Mouse (Mus musculus) limb, embryonic 15.5 days (tissue): ENCODE measurements around the gene Grin2b. TPM values are rescaled to one million over a fixed set of nuclear protein-coding genes. Genes with fewer than 3 reads are reported as not detected.

Experiments used
- ATAC-seq: fragments of 200-750 bp; cut with Nextera tagmentation; 2 replicates; pipeline ENCODE4 v1.8.0; 2017; ENCODE audit warnings: low read depth, moderate TSS enrichment; ENCODE audit not compliant: insufficient number of reproducible peaks, low FRiP score, low TSS enrichment
- H3K27ac ChIP-seq: fragments of 300-500 bp; sonication (generic); 2 replicates; pipeline ENCODE4 v1.5.1; 2015; ENCODE audit warnings: moderate library complexity, mild to moderate bottlenecking, inconsistent platforms
- H3K27me3 ChIP-seq: fragments of 300-500 bp; sonication (generic); 2 replicates; pipeline ENCODE4 v1.6.1; 2015; ENCODE audit warnings: inconsistent platforms
- H3K36me3 ChIP-seq: fragments of 300-500 bp; sonication (generic); 2 replicates; pipeline ENCODE4 v1.6.1; 2015; ENCODE audit warnings: inconsistent platforms
- H3K4me1 ChIP-seq: fragments of 300-500 bp; sonication (generic); 2 replicates; pipeline ENCODE4 v1.6.1; 2015; ENCODE audit warnings: inconsistent platforms
- H3K4me2 ChIP-seq: fragments of 300-500 bp; sonication (generic); 2 replicates; pipeline ENCODE4 v1.6.1; 2015; ENCODE audit warnings: mild to moderate bottlenecking, inconsistent platforms
- H3K4me3 ChIP-seq: fragments of 300-500 bp; sonication (generic); 2 replicates; pipeline ENCODE4 v1.5.1; 2015; ENCODE audit warnings: mild to moderate bottlenecking, inconsistent platforms
- H3K9ac ChIP-seq: fragments of 300-500 bp; sonication (generic); 2 replicates; pipeline ENCODE4 v1.6.1; 2015; ENCODE audit warnings: inconsistent platforms
- H3K9me3 ChIP-seq: fragments of 300-500 bp; sonication (generic); 2 replicates; pipeline ENCODE4 v1.6.1; 2016; ENCODE audit warnings: inconsistent platforms
- WGBS: fragments of 180-500 bp; shearing (Covaris S2); methylation state at CpG from one replicate; pipeline ENCODE4 v1.1.7; 2015; 5-methylcytosine and 5-hydroxymethylcytosine counted together
- polyA plus RNA-seq: library from polyadenylated mRNA; unstranded; fragments of >200 nt; fragmentation: Nextera tagmentation; extraction: Ambion mirVana; gene quantifications from 2 replicates; pipeline ENCODE4 v1.2.1, GENCODE M21; 2015

The Grin2b gene
- polyA plus RNA-seq, 1 experiment from 2014 or later: 3.2 TPM

- Histone ChIP-seq H3K27me3 (no peaks in the 10 kb centered on the region), H3K4me1 (no peaks in the 10 kb centered on the region), H3K9ac (no peak overlapping the region), H3K4me3 (no peak overlapping the region), H3K27ac (no peak overlapping the region), H3K36me3 (no peaks in the 10 kb centered on the region), H3K4me2 (no peak overlapping the region), H3K9me3 (no peaks in the 10 kb centered on the region)
- 63% methylated on average over 8 of the region's 8 CpGs for WGBS
- ATAC-seq: no peak
These were observed 297.1 kb downstream of the Grin2b start for GRCm38 (mm10) chr6:135876163-135876726.

DNA sequence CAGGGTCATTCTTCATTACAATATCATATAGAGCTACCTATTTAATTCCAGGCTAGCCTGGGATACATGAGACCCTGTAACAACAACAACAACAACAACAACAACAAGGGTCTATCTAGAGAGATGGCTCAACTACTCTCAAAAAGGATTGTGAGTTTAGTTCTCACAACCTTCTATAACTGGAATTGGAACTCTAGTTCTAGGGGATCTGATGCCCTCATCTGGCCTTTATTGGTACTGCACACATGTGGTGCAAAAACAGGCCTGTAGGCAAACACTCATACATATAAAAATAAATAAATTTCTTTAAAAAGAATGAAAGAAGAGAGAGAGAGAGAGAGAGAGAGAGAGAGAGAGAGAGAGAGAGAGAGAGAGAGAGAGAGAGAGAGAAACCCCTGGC is 298.7 kb downstream of the Grin2b start:
- Histone ChIP-seq H3K27ac (no peak overlapping the region), H3K4me1 (no peaks in the 10 kb centered on the region), H3K9me3 (no peaks in the 10 kb centered on the region), H3K9ac (no peak overlapping the region), H3K4me3 (no peak overlapping the region), H3K27me3 (no peaks in the 10 kb centered on the region), H3K36me3 (no peaks in the 10 kb centered on the region), H3K4me2 (no peak overlapping the region)
- no peak for ATAC-seq

DNA sequence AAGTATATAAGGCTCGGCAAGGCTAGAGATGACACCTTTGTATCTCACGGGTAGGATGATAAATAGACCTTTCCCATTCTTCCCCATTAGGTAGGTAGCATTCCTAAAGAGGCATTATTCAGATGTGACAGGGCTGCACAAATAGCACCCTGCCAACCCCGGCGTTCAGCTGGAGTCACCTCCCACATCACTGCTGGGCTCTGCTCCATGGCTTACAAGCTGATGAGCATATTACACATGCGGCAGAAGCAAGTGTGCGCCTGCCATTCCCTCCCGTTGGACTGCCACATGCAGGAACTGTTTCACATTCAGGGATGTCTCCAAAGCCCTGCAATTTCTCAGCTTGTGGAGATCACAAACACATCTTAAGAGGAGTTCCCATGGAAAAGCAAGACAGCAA is 307.5 kb downstream of the Grin2b start:
- Histone ChIP-seq H3K27ac (no peak overlapping the region), H3K4me2 (no peak overlapping the region), H3K9ac (no peak overlapping the region), H3K9me3 (no peaks in the 10 kb centered on the region), H3K4me3 (no peak overlapping the region), H3K36me3 (no peaks in the 10 kb centered on the region), H3K4me1 (no peaks in the 10 kb centered on the region), H3K27me3 (no peaks in the 10 kb centered on the region)
- ATAC-seq: no peak
- WGBS: 63% methylated on average over 7 of the region's 7 CpGs

- ATAC-seq: no peak
- no peak overlapping the region for H3K27ac ChIP-seq
- no peaks in the 10 kb centered on the region for H3K36me3 ChIP-seq
- no peak overlapping the region for H3K4me2 ChIP-seq
- H3K27me3 ChIP-seq: no peaks in the 10 kb centered on the region
- H3K9me3 ChIP-seq: no peaks in the 10 kb centered on the region
- no peak overlapping the region for H3K9ac ChIP-seq
- no peak overlapping the region for H3K4me3 ChIP-seq
- no peaks in the 10 kb centered on the region for H3K4me1 ChIP-seq
- WGBS: 76% methylated on average over 5 of the region's 5 CpGs
These were observed 309.3 kb downstream of the Grin2b start for GRCm38 (mm10) chr6:135863965-135864364.

GRCm38 (mm10) chr6:135859502-135859901 is 313.8 kb downstream of the Grin2b start:
- 64% methylated on average over 8 of the region's 8 CpGs for WGBS
- Histone ChIP-seq H3K4me2 (no peak overlapping the region), H3K9ac (no peak overlapping the region)

GRCm38 (mm10) chr6:135854173-135854591 is 319.1 kb downstream of the Grin2b start:
- H3K27ac ChIP-seq: no peak overlapping the region
- no peaks in the 10 kb centered on the region for H3K9me3 ChIP-seq
- WGBS: 36% methylated on average over 8 of the region's 8 CpGs
- H3K4me1 ChIP-seq: peaks cover 10% of the 10 kb centered on the region
- H3K36me3 ChIP-seq: no peaks in the 10 kb centered on the region
- no peak overlapping the region for H3K4me3 ChIP-seq
- H3K9ac ChIP-seq: no peak overlapping the region
- no peak overlapping the region for H3K4me2 ChIP-seq
- 0 out of 2 replicates have a peak, but pooled peaks cover 3% of the 10 kb centered on the region for H3K27me3 ChIP-seq
- ATAC-seq: no peak

More at GRCm38 (mm10) chr6:135859502-135859901, 313.8 kb downstream of the Grin2b start:
- Histone ChIP-seq H3K4me1 (peaks cover 7% of the 10 kb centered on the region), H3K9me3 (no peaks in the 10 kb centered on the region), H3K27me3 (0 out of 2 replicates have a peak, but pooled peaks cover 3% of the 10 kb centered on the region), H3K36me3 (no peaks in the 10 kb centered on the region), H3K4me3 (no peak overlapping the region), H3K27ac (no peak overlapping the region)
- no peak for ATAC-seq

- no peak overlapping the region for H3K9ac ChIP-seq
These were observed 329.6 kb downstream of the Grin2b start for GRCm38 (mm10) chr6:135843755-135844154.

DNA sequence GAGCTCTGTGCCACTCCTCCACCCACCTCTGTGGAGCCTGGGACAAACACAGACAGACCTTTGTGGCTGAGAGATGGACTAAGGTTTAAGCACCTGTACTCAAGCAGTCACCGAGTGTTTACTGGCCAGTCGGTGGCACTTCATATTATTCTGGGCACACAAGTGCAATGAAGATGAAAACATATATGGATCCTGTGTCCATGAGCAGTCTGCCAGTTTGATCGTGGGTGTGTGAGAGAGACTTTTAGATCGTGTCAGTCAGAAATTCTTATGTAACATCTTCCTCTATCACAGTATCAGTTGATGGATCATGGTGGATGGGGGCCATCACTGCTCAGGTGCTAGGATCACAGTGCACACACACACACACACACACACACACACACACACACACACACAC is 337.0 kb downstream of the Grin2b start:
- no peak overlapping the region for H3K4me3 ChIP-seq
- no peaks in the 10 kb centered on the region for H3K4me1 ChIP-seq
- H3K36me3 ChIP-seq: no peaks in the 10 kb centered on the region
- no peak overlapping the region for H3K4me2 ChIP-seq
- 81% methylated on average over 4 of the region's 4 CpGs for WGBS
- no peaks in the 10 kb centered on the region for H3K27me3 ChIP-seq
- H3K27ac ChIP-seq: no peak overlapping the region
- no peak overlapping the region for H3K9ac ChIP-seq
- ATAC-seq: no peak
- no peaks in the 10 kb centered on the region for H3K9me3 ChIP-seq

More at GRCm38 (mm10) chr6:135843755-135844154, 329.6 kb downstream of the Grin2b start:
- H3K4me1 ChIP-seq: no peaks in the 10 kb centered on the region
- no peak overlapping the region for H3K27ac ChIP-seq
- no peak overlapping the region for H3K4me2 ChIP-seq
- no peaks in the 10 kb centered on the region for H3K36me3 ChIP-seq
- no peaks in the 10 kb centered on the region for H3K27me3 ChIP-seq
- no peak overlapping the region for H3K4me3 ChIP-seq
- no peak for ATAC-seq
- WGBS: 81% methylated on average over 3 of the region's 3 CpGs
- H3K9me3 ChIP-seq: no peaks in the 10 kb centered on the region

GRCm38 (mm10) chr6:135833542-135833941 is 339.8 kb downstream of the Grin2b start:
- Histone ChIP-seq H3K9me3 (no peaks in the 10 kb centered on the region), H3K4me1 (no peaks in the 10 kb centered on the region), H3K4me3 (no peak overlapping the region), H3K36me3 (no peaks in the 10 kb centered on the region), H3K27me3 (no peaks in the 10 kb centered on the region), H3K9ac (no peak overlapping the region), H3K27ac (no peak overlapping the region), H3K4me2 (no peak overlapping the region)
- 65% methylated on average over 5 of the region's 5 CpGs for WGBS
- no peak for ATAC-seq

DNA sequence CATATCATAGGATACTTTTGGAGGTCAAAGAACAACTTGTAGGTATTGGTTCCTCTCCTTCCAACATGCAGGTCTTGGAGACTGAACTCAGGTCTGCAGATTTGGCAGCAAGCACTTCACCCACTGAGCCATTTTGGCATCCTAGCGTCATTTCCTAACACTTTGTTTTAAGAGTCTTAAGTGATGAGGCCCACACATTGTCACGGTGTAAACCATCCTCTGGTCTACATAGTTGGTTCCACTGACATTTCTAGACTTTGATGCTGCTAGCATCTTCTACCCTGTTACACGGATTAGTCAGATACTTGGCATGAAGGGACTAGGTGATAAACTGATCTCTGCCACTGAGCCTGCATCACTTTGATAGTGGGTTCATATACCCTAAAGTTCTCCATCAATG is 341.3 kb downstream of the Grin2b start:
- no peaks in the 10 kb centered on the region for H3K36me3 ChIP-seq
- no peak for ATAC-seq
- 89% methylated on average over 3 of the region's 3 CpGs for WGBS
- no peaks in the 10 kb centered on the region for H3K27me3 ChIP-seq
- H3K27ac ChIP-seq: no peak overlapping the region
- H3K4me2 ChIP-seq: no peak overlapping the region
- H3K4me3 ChIP-seq: no peak overlapping the region
- H3K9ac ChIP-seq: no peak overlapping the region
- no peaks in the 10 kb centered on the region for H3K9me3 ChIP-seq
- no peaks in the 10 kb centered on the region for H3K4me1 ChIP-seq

- Histone ChIP-seq H3K9me3 (no peaks in the 10 kb centered on the region), H3K9ac (no peak overlapping the region), H3K4me2 (no peak overlapping the region), H3K4me3 (no peak overlapping the region), H3K27me3 (no peaks in the 10 kb centered on the region), H3K27ac (no peak overlapping the region), H3K36me3 (no peaks in the 10 kb centered on the region), H3K4me1 (no peaks in the 10 kb centered on the region)
- no peak for ATAC-seq
- WGBS: 89% methylated on average over 1 of the region's 1 CpGs
These were observed 342.3 kb downstream of the Grin2b start for GRCm38 (mm10) chr6:135831032-135831431.

- no peaks in the 10 kb centered on the region for H3K4me1 ChIP-seq
- H3K27ac ChIP-seq: no peak overlapping the region
- H3K27me3 ChIP-seq: no peaks in the 10 kb centered on the region
- no peak overlapping the region for H3K4me3 ChIP-seq
- WGBS: 47% methylated on average over 7 of the region's 7 CpGs
- H3K36me3 ChIP-seq: no peaks in the 10 kb centered on the region
- ATAC-seq: no peak
- H3K9ac ChIP-seq: no peak overlapping the region
- no peaks in the 10 kb centered on the region for H3K9me3 ChIP-seq
- no peak overlapping the region for H3K4me2 ChIP-seq
These were observed 343.9 kb downstream of the Grin2b start for GRCm38 (mm10) chr6:135829458-135829857.

- WGBS: 42% methylated on average over 4 of the region's 4 CpGs
- no peak overlapping the region for H3K4me3 ChIP-seq
- no peak overlapping the region for H3K4me2 ChIP-seq
- no peak for ATAC-seq
- H3K27ac ChIP-seq: no peak overlapping the region
- no peaks in the 10 kb centered on the region for H3K27me3 ChIP-seq
- H3K4me1 ChIP-seq: no peaks in the 10 kb centered on the region
- no peaks in the 10 kb centered on the region for H3K9me3 ChIP-seq
- H3K36me3 ChIP-seq: no peaks in the 10 kb centered on the region
- H3K9ac ChIP-seq: no peak overlapping the region
These were observed 344.3 kb downstream of the Grin2b start for GRCm38 (mm10) chr6:135828976-135829375.
